ENCODE assay signal across 14 mouse cellular contexts in the genomic region with DNA sequence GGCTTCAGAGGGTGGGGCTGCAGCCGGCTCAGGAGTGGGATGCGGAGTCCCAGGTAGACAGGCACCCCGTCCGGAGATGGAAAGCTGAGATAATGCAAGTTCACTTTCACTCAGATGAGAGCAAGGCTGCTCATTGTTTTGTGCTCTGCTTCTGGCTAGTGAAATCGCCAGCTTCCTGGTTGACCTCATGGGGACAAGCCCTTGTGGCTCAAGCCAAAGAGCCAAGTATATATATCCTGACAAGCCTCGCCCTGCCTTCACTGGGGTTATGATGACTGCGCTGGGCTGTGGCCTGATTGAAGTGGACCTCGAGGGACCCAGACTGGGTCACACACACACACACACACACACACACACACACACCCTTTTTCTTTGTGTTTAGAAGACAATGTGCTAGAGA. TPM values are rescaled to one million over a fixed set of nuclear protein-coding genes. Genes with fewer than 3 reads are reported as not detected.
DNase-seq lines count a peak whose midpoint lies in the region; ATAC-seq and TF ChIP-seq lines count a peak whose summit lies in the region.
"Had no signal": no experiment of that assay in that cellular context is flagged by ENCODE, and none has a peak within 500 bp of the region (broad histone marks: within the 10 kb centered on the region; RNA-seq: fewer than 3 reads in every experiment).

No protein-coding gene starts in this region.

- no peaks in the 10 kb centered on the region for H3K27me3 ChIP-seq in forebrain, embryonic 12.5 days
- H3K27me3 ChIP-seq in forebrain, embryonic 15.5 days, result no peaks in the 10 kb centered on the region
- no peaks in the 10 kb centered on the region for H3K27me3 ChIP-seq in liver, postnatal 0 days (ENCODE audit: insufficient read depth, low read length)
- no peaks in the 10 kb centered on the region for H3K27me3 ChIP-seq in liver, embryonic 12.5 days (replicated peaks)
- H3K27me3 ChIP-seq in heart, postnatal 0 days (ENCODE audit: control insufficient read depth, insufficient read depth, low read length), result no peaks in the 10 kb centered on the region
- H3K27me3 ChIP-seq: limb, embryonic 12.5 days; stomach, embryonic 15.5 days had no signal

- no peak overlapping the region for H3K9ac ChIP-seq in forebrain, embryonic 12.5 days
- no peak overlapping the region for H3K9ac ChIP-seq in forebrain, embryonic 15.5 days (replicated peaks)
- no peak overlapping the region for H3K9ac ChIP-seq in liver, postnatal 0 days (replicated peaks)
- H3K9ac ChIP-seq in liver, embryonic 12.5 days, result no peak overlapping the region
- no peak overlapping the region for H3K9ac ChIP-seq in heart, postnatal 0 days (replicated peaks; ENCODE audit: low read depth, low read length)
- H3K9ac ChIP-seq: limb, embryonic 12.5 days; stomach, embryonic 15.5 days had no signal

- peaks cover 11% of the 10 kb centered on the region for H3K36me3 ChIP-seq in forebrain, embryonic 12.5 days (replicated peaks)
- H3K36me3 ChIP-seq in forebrain, embryonic 15.5 days, result no peaks in the 10 kb centered on the region; the same call in 1 of the 2 replicates
- peaks cover 25% of the 10 kb centered on the region for H3K36me3 ChIP-seq in liver, postnatal 0 days (replicated peaks; ENCODE audit: insufficient read depth, low read length)
- peaks cover 25% of the 10 kb centered on the region for H3K36me3 ChIP-seq in liver, embryonic 12.5 days
- H3K36me3 ChIP-seq in heart, postnatal 0 days (replicated peaks; ENCODE audit: control insufficient read depth, insufficient read depth, low read length), result peaks cover 16% of the 10 kb centered on the region; the same call in 1 of the 2 replicates
- H3K36me3 ChIP-seq: stomach, embryonic 15.5 days had no signal

- no peak for TF ChIP-seq EP300 in liver, postnatal 0 days (IDR thresholded peaks at IDR 0.05; ENCODE audit: low read depth)
- TF ChIP-seq EP300 in heart, postnatal 0 days (IDR thresholded peaks at IDR 0.05; ENCODE audit: low read depth), result peak; percentile 43; the same call in 1 of the 2 replicates

- H3K4me1 ChIP-seq in forebrain, embryonic 12.5 days, result peaks cover 65% of the 10 kb centered on the region
- H3K4me1 ChIP-seq in forebrain, embryonic 15.5 days, result peaks cover 46% of the 10 kb centered on the region
- peaks cover 40% of the 10 kb centered on the region for H3K4me1 ChIP-seq in liver, postnatal 0 days (ENCODE audit: insufficient read depth)
- H3K4me1 ChIP-seq in liver, embryonic 12.5 days, result peaks cover 60% of the 10 kb centered on the region
- H3K4me1 ChIP-seq in heart, postnatal 0 days (ENCODE audit: control insufficient read depth, insufficient read depth), result peaks cover 6% of the 10 kb centered on the region; the same call in 1 of the 2 replicates

- H3K27ac ChIP-seq in forebrain, embryonic 12.5 days, result peak overlapping the region; percentile 20; the same call in 1 of the 2 replicates
- no peak overlapping the region for H3K27ac ChIP-seq in forebrain, embryonic 15.5 days (replicated peaks)
- H3K27ac ChIP-seq in liver, postnatal 0 days (ENCODE audit: low read depth), result peak overlapping the region; percentile 98
- no peak overlapping the region for H3K27ac ChIP-seq in liver, embryonic 12.5 days
- H3K27ac ChIP-seq in heart, postnatal 0 days (ENCODE audit: low read depth), result peak overlapping the region; percentile 32
- H3K27ac ChIP-seq: limb, embryonic 12.5 days; stomach, embryonic 15.5 days had no signal

- no peak overlapping the region for H3K4me3 ChIP-seq in forebrain, embryonic 12.5 days (replicated peaks)
- H3K4me3 ChIP-seq in forebrain, embryonic 15.5 days, result no peak overlapping the region
- no peak overlapping the region for H3K4me3 ChIP-seq in liver, postnatal 0 days (ENCODE audit: low read depth, low read length)
- H3K4me3 ChIP-seq in liver, embryonic 12.5 days, result no peak overlapping the region
- no peak overlapping the region for H3K4me3 ChIP-seq in heart, postnatal 0 days (ENCODE audit: low read depth, low read length)
- H3K4me3 ChIP-seq: erythroblast, embryonic 14.5 days; limb, embryonic 12.5 days; stomach, embryonic 15.5 days had no signal

- 92% methylated on average over 8 of the region's 8 CpGs for WGBS in forebrain, embryonic 12.5 days
- 85% methylated on average over 8 of the region's 8 CpGs for WGBS in forebrain, embryonic 15.5 days
- WGBS in liver, postnatal 0 days (ENCODE audit: insufficient replicate concordance), result 75% methylated on average over 8 of the region's 8 CpGs
- 72% methylated on average over 8 of the region's 8 CpGs for WGBS in liver, embryonic 12.5 days (ENCODE audit: insufficient replicate concordance)
- 64% methylated on average over 8 of the region's 8 CpGs for WGBS in heart, postnatal 0 days

- ATAC-seq in forebrain, embryonic 12.5 days (ENCODE audit: low FRiP score), result no peak
- ATAC-seq in forebrain, embryonic 15.5 days (replicated peaks), result no peak
- no peak for ATAC-seq in liver, postnatal 0 days
- no peak for ATAC-seq in liver, embryonic 12.5 days
- ATAC-seq in heart, postnatal 0 days (ENCODE audit: insufficient read depth, low read depth), result peak; percentile 71
- ATAC-seq in inflammation-experienced regulatory T-cells, adult 6 months, result no peak

- H3K4me2 ChIP-seq in forebrain, embryonic 12.5 days, result no peak overlapping the region
- no peak overlapping the region for H3K4me2 ChIP-seq in forebrain, embryonic 15.5 days (replicated peaks)
- no peak overlapping the region for H3K4me2 ChIP-seq in liver, postnatal 0 days (ENCODE audit: low read depth, low read length)
- H3K4me2 ChIP-seq in liver, embryonic 12.5 days, result no peak overlapping the region
- no peak overlapping the region for H3K4me2 ChIP-seq in heart, postnatal 0 days (ENCODE audit: low read depth, low read length)
- H3K4me2 ChIP-seq: limb, embryonic 12.5 days; stomach, embryonic 15.5 days had no signal

- DNase-seq in liver, postnatal 0 days, result no peak
- DNase-seq in heart, postnatal 0 days (ENCODE audit: low spot score), result no peak
- peak; percentile 32 to 59 for DNase-seq in lung, postnatal 4 days
- no peak for DNase-seq in frontal cortex, adult 2 months (ENCODE audit: extremely low spot score in 1 of 2, low spot score in 1 of 2)
- DNase-seq: adrenal gland, postnatal 36 days; cerebellum, postnatal 25 days; retina, postnatal 1 day had no signal

- no peak for TF ChIP-seq CTCF in liver, postnatal 0 days (IDR thresholded peaks at IDR 0.05; ENCODE audit: low read depth)
- no peak for TF ChIP-seq CTCF in heart, postnatal 0 days (IDR thresholded peaks at IDR 0.05; ENCODE audit: low read depth)

- no peaks in the 10 kb centered on the region for H3K9me3 ChIP-seq in forebrain, embryonic 12.5 days
- no peaks in the 10 kb centered on the region for H3K9me3 ChIP-seq in forebrain, embryonic 15.5 days
- no peaks in the 10 kb centered on the region for H3K9me3 ChIP-seq in liver, postnatal 0 days (ENCODE audit: low read length)
- H3K9me3 ChIP-seq in liver, embryonic 12.5 days (replicated peaks), result no peaks in the 10 kb centered on the region
- H3K9me3 ChIP-seq in heart, postnatal 0 days (replicated peaks; ENCODE audit: control insufficient read depth, low read length), result no peaks in the 10 kb centered on the region
- H3K9me3 ChIP-seq: limb, embryonic 12.5 days; stomach, embryonic 15.5 days had no signal

RNA-seq across cellular contexts. Expression of gene Slc6a6, which starts 31.2 kb away (rescaled TPM):
- 67.6 and 79.0 TPM in 2 replicates for polyA plus RNA-seq in forebrain, embryonic 12.5 days (2016; fragmentation: Nextera tagmentation; extraction: Ambion mirVana)
- polyA plus RNA-seq in forebrain, embryonic 15.5 days (2015; fragmentation: Nextera tagmentation; extraction: Ambion mirVana), result 94.2 and 98.8 TPM in 2 replicates
- polyA plus RNA-seq in liver, postnatal 0 days (2015; fragmentation: Nextera tagmentation; extraction: Ambion mirVana), result 31.1 and 34.4 TPM in 2 replicates
- 22.1 and 24.9 TPM in 2 replicates for polyA plus RNA-seq in liver, embryonic 12.5 days (2016; fragmentation: Nextera tagmentation; extraction: Ambion mirVana)
- 95.3 and 149 TPM in 2 replicates for total RNA-seq in heart, postnatal 0 days (2014; rRNA removed; ENCODE audit: low replicate concordance)
- 87.4 and 116 TPM in 2 replicates for polyA plus RNA-seq in heart, postnatal 0 days (2015; fragmentation: Nextera tagmentation; extraction: Ambion mirVana)
- 109 and 123 TPM in 2 replicates for polyA plus RNA-seq in frontal cortex, adult 2 months (2012; rRNA removed)
- polyA plus RNA-seq in inflammation-experienced regulatory T-cells, adult 6 months (2017; shearing (Covaris generic)), result 10 to 100 TPM; 33.6 to 47.0 (median 35.3) TPM

Comparison
In these comparisons a context has a peak if more than half of its experiments do, and no peak if none do; other contexts are left out.
1. H3K27ac ChIP-seq: peak in forebrain, embryonic 12.5 days (single experiment), liver, postnatal 0 days (single experiment) and heart, postnatal 0 days (single experiment); none in forebrain, embryonic 15.5 days (single experiment) and liver, embryonic 12.5 days (single experiment).
2. DNase-seq: peak in lung, postnatal 4 days (2 of 2); none in liver, postnatal 0 days (single experiment), heart, postnatal 0 days (single experiment) and frontal cortex, adult 2 months (0 of 2).